Comparison of ENCODE assay signal across 12 mouse cellular contexts in genomic region chr8:80478156-80478555, GRCm38 (mm10). TPM values are rescaled to one million over a fixed set of nuclear protein-coding genes. Genes with fewer than 3 reads are reported as not detected.
DNase-seq lines count a peak whose midpoint lies in the region.
"Had no signal": no experiment of that assay in that cellular context is flagged by ENCODE, and none has a peak within 500 bp of the region (broad histone marks: within the 10 kb centered on the region; RNA-seq: fewer than 3 reads in every experiment).

No protein-coding gene starts in this region.

- DNase-seq in adrenal gland, adult 2 months, result peak; percentile 50
- no peak for DNase-seq in adrenal gland, postnatal 25 days
- peak; percentile 6 for DNase-seq in adrenal gland, postnatal 10 days
- no peak for DNase-seq in embryo, embryonic 10.5 days (ENCODE audit: low spot score)
- DNase-seq in right cerebral cortex, adult 2 months (ENCODE audit: low spot score in 2 of 2), result no peak
- DNase-seq: cerebellum, adult 11-12 months; cerebellum, adult 2 months; cerebellum, adult 9-10 months; cerebellum, postnatal 10 days; cerebellum, postnatal 25 days; embryo, embryonic 11 days had no signal

RNA-seq across cellular contexts. Expression of gene Gypa, which starts 15.4 kb away (rescaled TPM):
- total RNA-seq in adrenal gland, adult 2 months (2021), result not detected
- polyA plus RNA-seq in adrenal gland, adult 2 months (2012; rRNA removed), result not detected in 2 replicates
- total RNA-seq in adrenal gland, postnatal 25 days (2021), result 0.27 TPM in 1 of 2 replicates, not detected in the other
- total RNA-seq in adrenal gland, postnatal 10 days (2021), result 10 to 100 TPM in 1 of 2 experiments, 1 to 10 TPM in 1; 4.3 to 10.9 TPM
- polyA plus RNA-seq: C2C12 had no signal

Comparison
In these comparisons a context has a peak if more than half of its experiments do, and no peak if none do; other contexts are left out.
1. DNase-seq: peak in adrenal gland, adult 2 months (single experiment) and adrenal gland, postnatal 10 days (single experiment); none in adrenal gland, postnatal 25 days (single experiment), embryo, embryonic 10.5 days (single experiment) and right cerebral cortex, adult 2 months (0 of 2).